Mouse (Mus musculus) ES-Bruce4 (cell line): Measurements from ENCODE around the gene Mid1. TPM values are rescaled to one million over a fixed set of nuclear protein-coding genes. Genes with fewer than 3 reads are reported as not detected.
"Not testable (repeated sequence)": the region's sequence is repeated elsewhere in the genome, so short reads cannot be mapped to it uniquely, and the experiment has no call there.

Source experiments
- H3K27ac ChIP-seq: 2 replicates; pipeline ENCODE4 v1.5.1; 2012; ENCODE audit warnings: low read length, inconsistent platforms; ENCODE audit not compliant: insufficient read depth
- H3K27me3 ChIP-seq: 2 replicates; pipeline ENCODE4 v1.6.1; 2012; ENCODE audit warnings: mild to moderate bottlenecking, low read length, inconsistent platforms; ENCODE audit not compliant: control insufficient read depth, poor library complexity, insufficient read depth, severe bottlenecking
- H3K36me3 ChIP-seq: 2 replicates; pipeline ENCODE4 v1.6.1; 2012; ENCODE audit warnings: inconsistent platforms, mild to moderate bottlenecking, low read length, moderate library complexity; ENCODE audit not compliant: control insufficient read depth, poor library complexity, insufficient read depth, severe bottlenecking
- H3K4me1 ChIP-seq: one replicate; pipeline ENCODE4 v1.8.1; 2011; ENCODE audit warnings: low read length; ENCODE audit not compliant: control insufficient read depth, insufficient read depth
- H3K4me3 ChIP-seq: 2 replicates; pipeline ENCODE4 v1.5.1; 2011; ENCODE audit warnings: low read depth, mild to moderate bottlenecking, low read length
- H3K9ac ChIP-seq: 2 replicates; pipeline ENCODE4 v1.6.1; 2012; ENCODE audit warnings: low read depth, mild to moderate bottlenecking, inconsistent platforms; ENCODE audit not compliant: poor library complexity, severe bottlenecking
- H3K9me3 ChIP-seq: replicated peaks from 2 replicates; pipeline ENCODE4 v1.6.1; 2012; ENCODE audit warnings: mild to moderate bottlenecking, low read length, inconsistent platforms; ENCODE audit not compliant: control insufficient read depth, poor library complexity, insufficient read depth, severe bottlenecking
- CTCF ChIP-seq: IDR thresholded peaks from one replicate; pipeline ENCODE4 v1.8.1; 2011; ENCODE audit warnings: low read depth, low read length
- EP300 ChIP-seq: IDR thresholded peaks from 2 replicates; pipeline ENCODE4 v1.6.1; 2011; ENCODE audit warnings: low read depth, low read length; ENCODE audit not compliant: insufficient read depth
- POLR2A ChIP-seq: IDR thresholded peaks from one replicate; pipeline ENCODE4 v1.8.1; 2011; ENCODE audit warnings: low read length; ENCODE audit not compliant: insufficient read depth
- polyA plus RNA-seq: library from polyadenylated mRNA; stranded (reverse); fragments of >200 nt; gene quantifications from 2 replicates; pipeline ENCODE4 v1.2.4, GENCODE M21; 2011; ENCODE audit warnings: low read depth; ENCODE audit not compliant: missing spikeins, insufficient read depth, insufficient read length

The Mid1 gene
- polyA plus RNA-seq, 1 experiment, result 125 TPM

- TF ChIP-seq POLR2A (no peak), CTCF (no peak), EP300 (no peak)
- Histone ChIP-seq H3K9ac (no peak overlapping the region), H3K9me3 (no peaks in the 10 kb centered on the region), H3K4me1 (no peaks in the 10 kb centered on the region), H3K27me3 (no peaks in the 10 kb centered on the region), H3K27ac (no peak overlapping the region), H3K4me3 (no peak overlapping the region), H3K36me3 (no peaks in the 10 kb centered on the region)
Observed at GRCm38 (mm10) chrX:169937119-169937719, 252.2 kb downstream of the Mid1 start.

DNA sequence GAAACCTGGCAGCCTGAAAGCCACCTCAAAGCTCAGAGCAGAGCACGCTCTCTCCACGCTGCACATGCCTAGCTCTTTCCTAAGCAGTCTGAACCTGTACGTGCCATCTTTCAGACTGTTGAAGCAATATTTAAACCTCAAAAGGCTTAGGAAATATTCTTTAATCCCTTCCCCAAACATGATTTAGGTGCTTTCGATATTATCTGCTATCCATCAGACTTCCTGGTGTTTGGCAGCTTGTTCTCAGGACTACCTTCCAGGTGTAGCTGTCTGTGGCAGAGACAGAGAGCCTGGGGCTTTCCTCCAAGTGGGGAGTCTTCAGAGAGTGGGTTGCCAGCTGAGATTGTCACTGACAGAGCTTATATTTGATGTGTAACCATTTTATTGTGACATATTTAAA is 255.5 kb downstream of the Mid1 start:
- H3K9me3 ChIP-seq, result no peaks in the 10 kb centered on the region
- H3K27ac ChIP-seq, result no peak overlapping the region
- H3K4me1 ChIP-seq, result no peaks in the 10 kb centered on the region
- no peaks in the 10 kb centered on the region for H3K27me3 ChIP-seq
- no peaks in the 10 kb centered on the region for H3K36me3 ChIP-seq
- TF ChIP-seq POLR2A, result no peak
- TF ChIP-seq EP300, result no peak
- no peak for TF ChIP-seq CTCF
- H3K9ac ChIP-seq, result no peak overlapping the region
- H3K4me3 ChIP-seq, result no peak overlapping the region

DNA sequence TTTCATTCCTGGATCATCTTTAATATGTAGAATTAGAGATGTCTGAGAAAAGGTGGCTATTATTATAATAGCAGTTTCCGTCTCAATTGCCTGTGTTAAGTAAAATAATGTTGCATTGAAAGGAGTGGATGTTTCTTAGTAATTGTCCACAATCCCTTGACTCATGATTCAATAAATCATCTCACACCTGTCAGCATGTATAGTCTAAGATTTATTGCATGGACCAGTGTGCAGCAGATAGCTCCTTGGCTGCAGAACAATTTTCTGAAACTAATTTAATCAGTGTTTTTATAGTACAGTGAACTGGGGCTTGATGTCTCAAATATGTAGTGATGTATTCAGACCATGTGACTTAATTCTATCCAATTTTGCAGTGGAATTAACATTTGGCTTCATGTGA is 265.6 kb downstream of the Mid1 start:
- Histone ChIP-seq H3K9me3 (no peaks in the 10 kb centered on the region), H3K27ac (no peak overlapping the region), H3K4me3 (no peak overlapping the region), H3K4me1 (no peaks in the 10 kb centered on the region), H3K36me3 (no peaks in the 10 kb centered on the region), H3K27me3 (no peaks in the 10 kb centered on the region), H3K9ac (no peak overlapping the region)
- TF ChIP-seq EP300 (no peak), CTCF (no peak), POLR2A (no peak)

GRCm38 (mm10) chrX:169969337-169969736 is 284.3 kb downstream of the Mid1 start:
- H3K4me3 ChIP-seq, result no peak overlapping the region
- peaks cover 57% of the 10 kb centered on the region for H3K9me3 ChIP-seq
- no peak overlapping the region for H3K9ac ChIP-seq
- H3K36me3 ChIP-seq, result peaks cover 47% of the 10 kb centered on the region
- TF ChIP-seq EP300, result no peak
- TF ChIP-seq CTCF, result no peak
- TF ChIP-seq POLR2A, result no peak
- peaks cover 4% of the 10 kb centered on the region; the same call in 1 of the 2 replicates for H3K27me3 ChIP-seq
- H3K27ac ChIP-seq, result no peak overlapping the region
- H3K4me1 ChIP-seq, result no peaks in the 10 kb centered on the region

DNA sequence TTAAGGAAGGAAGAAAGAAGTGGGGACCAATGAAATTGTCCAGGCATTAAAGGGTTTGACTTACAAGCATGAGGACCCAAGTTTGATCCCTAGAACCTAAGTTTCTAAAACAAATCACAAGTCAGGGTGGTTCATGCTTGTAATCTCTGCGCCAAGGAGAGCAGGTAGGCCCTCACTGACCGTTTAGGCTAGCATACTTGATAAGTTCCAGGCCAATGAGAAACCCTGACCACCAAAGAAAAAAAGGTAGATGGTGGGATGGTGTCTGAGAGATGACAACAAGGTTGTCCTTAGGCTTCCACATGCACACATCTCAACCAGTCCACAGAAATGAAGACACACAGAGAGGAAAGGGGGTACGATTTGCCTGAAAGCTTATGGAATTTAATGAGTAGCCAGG is 284.8 kb downstream of the Mid1 start:
- H3K27me3 ChIP-seq, H3K4me3 ChIP-seq, H3K9ac ChIP-seq, H3K27ac ChIP-seq, H3K4me1 ChIP-seq: not testable (repeated sequence)
- Histone ChIP-seq H3K9me3 (peaks cover 61% of the 10 kb centered on the region), H3K36me3 (peaks cover 52% of the 10 kb centered on the region)

- H3K9me3 ChIP-seq, result peaks cover 68% of the 10 kb centered on the region
- not testable (repeated sequence) for H3K4me1 ChIP-seq, H3K4me3 ChIP-seq, H3K27ac ChIP-seq, H3K27me3 ChIP-seq, H3K9ac ChIP-seq
- H3K36me3 ChIP-seq, result peaks cover 59% of the 10 kb centered on the region
Observed at GRCm38 (mm10) chrX:169970546-169970945, 285.5 kb downstream of the Mid1 start.

GRCm38 (mm10) chrX:169971562-169971961 is 286.6 kb downstream of the Mid1 start:
- H3K9me3 ChIP-seq, result peaks cover 76% of the 10 kb centered on the region
- H3K27ac ChIP-seq, result peak overlapping the region; percentile 6; the same call in 1 of the 2 replicates
- H3K4me3 ChIP-seq, H3K27me3 ChIP-seq, H3K9ac ChIP-seq, H3K4me1 ChIP-seq: not testable (repeated sequence)
- H3K36me3 ChIP-seq, result peaks cover 68% of the 10 kb centered on the region

- H3K36me3 ChIP-seq, result peaks cover 74% of the 10 kb centered on the region
- H3K27ac ChIP-seq, result not testable (repeated sequence)
Observed at GRCm38 (mm10) chrX:169972131-169972530, 287.1 kb downstream of the Mid1 start.

GRCm38 (mm10) chrX:169972791-169973494 is 287.9 kb downstream of the Mid1 start:
- H3K4me1 ChIP-seq, H3K27me3 ChIP-seq, H3K9ac ChIP-seq, H3K4me3 ChIP-seq: not testable (repeated sequence)
- Histone ChIP-seq H3K36me3 (peaks cover 80% of the 10 kb centered on the region), H3K9me3 (peaks cover 82% of the 10 kb centered on the region), H3K27ac (peak overlapping the region; percentile 73)

More at GRCm38 (mm10) chrX:169972131-169972530, 287.1 kb downstream of the Mid1 start:
- H3K4me1 ChIP-seq, H3K27me3 ChIP-seq, H3K9ac ChIP-seq, H3K4me3 ChIP-seq: not testable (repeated sequence)
- peaks cover 82% of the 10 kb centered on the region for H3K9me3 ChIP-seq
